Mouse (Mus musculus) hematopoietic multipotent progenitor cell, adult 10-12 weeks (in vitro differentiated cells): ENCODE results near the gene Olfr251. TPM values are rescaled to one million over a fixed set of nuclear protein-coding genes. Genes with fewer than 3 reads are reported as not detected.

Source experiments
- polyA plus RNA-seq: library from polyadenylated mRNA; stranded (reverse); fragments of >175 nt; gene quantifications from 2 replicates; pipeline ENCODE4 v1.2.3, GENCODE M21; 2012; ENCODE audit warnings: low replicate concordance

The Olfr251 gene
- polyA plus RNA-seq = not detected in 2 replicates

DNA sequence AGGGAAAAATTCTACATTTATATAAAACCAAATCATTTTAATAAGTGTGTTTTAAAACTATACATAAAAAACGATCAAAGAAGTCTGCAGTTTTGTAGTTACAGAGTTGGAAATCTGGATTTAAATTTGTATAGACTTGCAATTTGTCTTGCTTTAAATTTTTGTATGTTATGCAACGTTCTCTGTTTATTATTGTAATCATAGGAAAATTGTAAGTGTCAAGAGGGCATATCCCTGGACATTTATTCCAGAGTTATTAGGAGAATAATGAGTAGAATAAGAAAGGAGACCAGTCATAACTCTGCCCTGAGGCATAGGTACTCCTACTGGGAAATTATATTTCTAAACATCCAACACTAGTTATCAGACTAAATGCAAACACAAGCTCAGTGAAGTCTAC, at the start of gene Olfr251:
Gene Olfr251, plus strand, starts transcription at position 301 of the 400 bp plus-strand sequence.

DNA sequence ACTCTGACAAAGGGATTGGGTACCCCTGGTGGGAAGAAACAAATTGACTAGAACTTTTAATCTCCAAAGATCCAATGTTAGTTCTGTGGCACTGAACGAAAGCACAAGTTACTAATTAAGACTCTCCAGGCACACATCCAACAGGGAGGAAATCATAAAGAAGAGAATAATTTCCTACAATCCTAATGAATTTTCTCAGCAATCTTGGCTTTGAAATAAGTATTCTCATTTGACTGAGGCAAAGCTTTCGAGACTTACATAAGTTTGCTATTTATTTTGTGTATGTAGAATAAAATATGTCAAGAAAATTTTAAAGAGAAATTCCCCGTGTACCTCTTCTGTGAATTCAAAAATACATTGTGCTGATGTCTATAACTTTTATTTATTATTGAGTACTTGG, 48.1 kb upstream of the Olfr251 start, which contains the start of gene Olfr25:
Gene Olfr25, plus strand, starts transcription at position 301 of the 400 bp plus-strand sequence.

DNA sequence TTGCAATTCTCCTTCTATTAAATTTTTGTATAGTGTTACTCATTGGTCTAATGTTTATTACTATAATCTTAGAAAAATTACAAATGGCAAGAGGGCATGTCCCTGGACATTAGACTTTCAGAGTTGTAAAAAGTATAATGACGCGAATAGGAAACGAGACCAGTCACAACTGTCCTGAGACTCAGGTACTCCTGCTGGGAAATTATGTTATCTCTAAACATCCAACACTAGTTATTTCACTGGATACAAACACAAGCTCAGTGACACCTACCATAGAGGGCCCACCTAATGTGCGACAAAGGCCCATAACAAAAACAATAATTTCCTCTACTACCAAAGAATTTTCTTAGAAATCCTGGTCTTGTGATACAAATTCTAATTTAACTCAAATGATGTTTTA, 28.8 kb upstream of the Olfr251 start, which contains the start of gene Olfr898:
Gene Olfr898, plus strand, starts transcription at position 301 of the 400 bp plus-strand sequence.

DNA sequence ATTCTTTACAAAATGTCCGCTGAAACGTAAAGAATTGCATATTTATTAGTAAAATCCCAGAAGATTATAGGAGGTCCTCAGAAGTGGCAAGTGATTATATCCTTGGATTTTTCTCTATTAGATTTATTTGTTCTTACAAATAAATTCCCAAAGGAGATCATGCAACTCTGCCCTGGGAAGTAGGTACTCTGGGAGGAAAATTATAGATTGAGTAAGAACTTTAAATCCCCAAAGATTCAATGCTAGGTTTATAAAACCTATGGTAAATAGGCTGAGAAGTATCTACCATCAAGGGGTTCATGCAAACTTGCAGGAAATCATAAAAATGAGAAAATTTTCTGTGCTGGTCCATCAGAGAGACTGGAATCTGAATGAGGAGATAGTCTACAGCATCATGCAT, 10.3 kb upstream of the Olfr251 start, which contains the start of gene Olfr250:
Gene Olfr250, plus strand, starts transcription at position 301 of the 400 bp plus-strand sequence.

DNA sequence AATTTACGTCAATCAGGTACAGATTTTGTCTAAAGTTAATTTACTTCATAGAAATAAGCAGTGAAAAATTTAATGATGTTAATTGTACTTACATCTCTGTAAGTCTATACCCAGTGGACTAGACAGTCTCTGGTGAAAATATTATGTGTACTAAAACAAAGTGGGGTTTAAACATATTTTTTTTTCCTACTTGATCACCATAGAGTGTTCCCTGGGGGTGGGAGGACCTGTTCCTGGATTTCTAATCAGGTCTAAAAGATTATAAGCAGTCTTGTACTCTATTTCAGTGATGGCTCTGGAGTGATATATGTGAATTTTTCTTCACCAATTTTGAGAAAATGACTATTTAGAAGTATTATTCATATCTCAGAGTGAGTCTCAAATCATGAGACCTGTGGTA, 24.5 kb downstream of the Olfr251 start, which contains the start of gene Olfr147:
Gene Olfr147, plus strand, starts transcription at position 301 of the 400 bp plus-strand sequence.

DNA sequence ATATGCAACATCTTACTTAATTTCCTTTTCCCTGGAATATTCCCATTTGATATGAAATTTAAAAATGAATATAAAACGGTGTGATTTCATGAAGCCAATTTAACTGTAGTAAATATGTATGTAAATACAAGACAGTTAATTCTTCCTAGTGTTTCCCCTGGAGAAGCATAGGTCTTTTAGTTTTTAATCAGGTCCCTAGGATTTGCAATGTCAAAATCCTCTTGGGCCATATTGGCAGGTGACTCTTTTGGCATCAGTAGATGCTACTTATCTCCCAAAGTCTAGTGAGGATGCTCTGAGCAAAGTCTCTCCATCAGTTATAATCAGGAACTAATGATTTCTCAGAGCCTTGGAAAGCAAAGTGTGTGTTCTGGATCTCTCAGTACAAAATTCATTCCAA, 52.3 kb downstream of the Olfr251 start, which contains the start of gene Olfr901:
Gene Olfr901, plus strand, starts transcription at position 301 of the 400 bp plus-strand sequence.

Other genes starting within 250 kb of the Olfr251 start
- gene Olfr890, start 234.6 kb upstream of the Olfr251 start, polyA plus RNA-seq = not detected in 2 replicates
- gene Olfr891, start 196.3 kb upstream of the Olfr251 start, polyA plus RNA-seq = not detected in 2 replicates
- not detected in 2 replicates for gene Olfr893, start 168.7 kb upstream of the Olfr251 start, polyA plus RNA-seq
- gene Olfr894, start 159.0 kb upstream of the Olfr251 start, polyA plus RNA-seq = not detected in 2 replicates
- not detected in 2 replicates for gene Olfr143, start 124.3 kb upstream of the Olfr251 start, polyA plus RNA-seq
- not detected in 2 replicates for gene Olfr895, start 109.2 kb upstream of the Olfr251 start, polyA plus RNA-seq
- gene Olfr896-ps1, start 86.0 kb upstream of the Olfr251 start, polyA plus RNA-seq = 0.05 TPM in 1 of 2 replicates, not detected in the other
- 0.02 TPM in 1 of 2 replicates, not detected in the other for gene Olfr25, start 48.0 kb upstream of the Olfr251 start, polyA plus RNA-seq
- not detected in 2 replicates for gene Olfr898, start 28.7 kb upstream of the Olfr251 start, polyA plus RNA-seq
- not detected in 2 replicates for gene Olfr250, start 10.2 kb upstream of the Olfr251 start, polyA plus RNA-seq
- not detected in 2 replicates for gene Olfr147, start 24.6 kb downstream of the Olfr251 start, polyA plus RNA-seq
- not detected in 2 replicates for gene Olfr901, start 52.4 kb downstream of the Olfr251 start, polyA plus RNA-seq
- not detected in 2 replicates for gene Olfr902, start 70.6 kb downstream of the Olfr251 start, polyA plus RNA-seq
- gene Olfr904, start 86.1 kb downstream of the Olfr251 start, polyA plus RNA-seq = not detected in 2 replicates
- not detected in 2 replicates for gene Olfr905, start 94.0 kb downstream of the Olfr251 start, polyA plus RNA-seq
- gene Olfr906, start 110.0 kb downstream of the Olfr251 start, polyA plus RNA-seq = not detected in 2 replicates
- not detected in 2 replicates for gene Olfr907, start 118.7 kb downstream of the Olfr251 start, polyA plus RNA-seq
- gene Olfr911-ps1, start 144.5 kb downstream of the Olfr251 start, polyA plus RNA-seq = not detected in 2 replicates
- gene Olfr910, start 160.8 kb downstream of the Olfr251 start, polyA plus RNA-seq = not detected in 2 replicates
- gene Olfr912, start 203.1 kb downstream of the Olfr251 start, polyA plus RNA-seq = not detected in 2 replicates
- not detected in 2 replicates for gene Olfr913, start 215.7 kb downstream of the Olfr251 start, polyA plus RNA-seq
- not detected in 2 replicates for gene Olfr914, start 228.0 kb downstream of the Olfr251 start, polyA plus RNA-seq